Mouse (Mus musculus): ENCODE results near the gene Sfxn5.

GRCm38 (mm10) chr6:85220917-85221316, 112.3 kb downstream of the Sfxn5 start:
- no peak for TF ChIP-seq GATA1 (IDR thresholded peaks at IDR 0.05; ENCODE audit: borderline replicate concordance, low read length)
- TF ChIP-seq FLI1 (IDR thresholded peaks at IDR 0.05; ENCODE audit: low read length), result no peak
